Mouse (Mus musculus): Measurements from ENCODE around the gene Hes7.

DNA sequence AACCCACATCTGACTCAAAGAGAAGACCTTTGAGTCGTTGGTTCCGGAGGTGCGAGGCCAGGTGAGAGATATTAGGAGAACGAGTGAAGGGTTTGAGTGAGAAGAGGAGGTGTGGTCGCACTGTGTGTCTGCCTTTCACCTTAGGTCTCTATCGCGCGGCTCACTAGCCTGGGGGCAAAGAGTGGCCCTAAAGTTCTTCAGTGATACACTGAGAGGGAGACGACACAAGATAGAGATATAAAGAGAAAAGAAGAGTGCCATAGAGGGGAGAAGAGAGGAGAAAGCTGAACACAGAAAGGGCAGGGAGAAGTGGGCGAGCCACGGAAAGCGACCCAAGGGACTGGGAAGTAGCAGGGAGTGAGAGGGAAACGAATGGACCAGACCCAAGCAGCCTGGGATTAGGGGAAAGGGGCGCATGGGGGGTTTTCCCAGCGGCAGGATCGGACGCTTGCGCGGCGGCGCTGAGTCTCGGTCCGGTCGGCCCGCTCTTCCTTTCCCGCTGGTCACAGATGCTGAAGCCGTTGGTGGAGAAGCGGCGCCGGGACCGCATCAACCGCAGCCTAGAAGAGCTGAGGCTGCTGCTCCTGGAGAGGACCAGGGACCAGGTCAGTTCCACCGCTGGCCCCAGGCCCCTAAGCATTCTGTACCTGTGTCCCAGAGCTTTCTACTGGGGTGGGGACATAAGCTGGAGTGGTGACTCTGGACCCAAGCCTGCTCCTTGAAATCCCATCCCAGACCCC lies 967 bp downstream of the Hes7 start:
- TF ChIP-seq GATA1 (IDR thresholded peaks at IDR 0.05; ENCODE audit: borderline replicate concordance, low read length): no peak
- TF ChIP-seq FLI1 (IDR thresholded peaks at IDR 0.05; ENCODE audit: low read length): no peak

Measured in megakaryocyte, embryonic 14.5 days (primary cell).